Mouse (Mus musculus) embryonic fibroblast, embryonic 13.5 days (primary cell): ENCODE results near the gene Emx2. TPM values are rescaled to one million over a fixed set of nuclear protein-coding genes. Genes with fewer than 3 reads are reported as not detected.

Source experiments
- H3K27ac ChIP-seq: 2 replicates; pipeline ENCODE4 v1.5.1; 2012; ENCODE audit warnings: low read length, control low read depth, inconsistent platforms; ENCODE audit not compliant: insufficient read depth
- H3K4me1 ChIP-seq: 2 replicates; pipeline ENCODE4 v1.6.1; 2011; ENCODE audit warnings: low read length; ENCODE audit not compliant: control insufficient read depth, insufficient read depth
- H3K4me3 ChIP-seq: 2 replicates; pipeline ENCODE4 v1.5.1; 2011; ENCODE audit warnings: mild to moderate bottlenecking, control low read depth, low read length; ENCODE audit not compliant: insufficient read depth
- CTCF ChIP-seq: IDR thresholded peaks from 2 replicates; pipeline ENCODE4 v1.5.1; 2011; ENCODE audit warnings: mild to moderate bottlenecking, control low read depth, low read length, moderate library complexity, borderline replicate concordance; ENCODE audit not compliant: insufficient read depth
- POLR2A ChIP-seq: IDR thresholded peaks from 2 replicates; pipeline ENCODE4 v1.6.1; 2011; ENCODE audit warnings: low read depth, mild to moderate bottlenecking, control low read depth, low read length, moderate library complexity
- polyA plus RNA-seq: library from polyadenylated mRNA; stranded (reverse); fragments of >200 nt; gene quantifications from 2 replicates; pipeline ENCODE4 v1.2.4, GENCODE M21; 2011; ENCODE audit warnings: low read depth; ENCODE audit not compliant: missing spikeins, insufficient read length

The Emx2 gene
- polyA plus RNA-seq, 1 experiment = 20.5 TPM

GRCm38 (mm10) chr19:59461481-59462421 is 3.6 kb downstream of the Emx2 start:
- Histone ChIP-seq H3K4me3 (peak overlapping the region; percentile 76), H3K27ac (peak overlapping the region; percentile 14; the same call in 1 of the 2 replicates), H3K4me1 (no peaks in the 10 kb centered on the region)
- no peak for TF ChIP-seq POLR2A
- TF ChIP-seq CTCF = no peak

GRCm38 (mm10) chr19:59462459-59463292 is 4.5 kb downstream of the Emx2 start:
- Histone ChIP-seq H3K27ac (peak overlapping the region; percentile 39), H3K4me1 (peaks cover 4% of the 10 kb centered on the region; the same call in 1 of the 2 replicates), H3K4me3 (peak overlapping the region; percentile 9)
- TF ChIP-seq POLR2A (no peak), CTCF (no peak)

GRCm38 (mm10) chr19:59463842-59464443 is 5.8 kb downstream of the Emx2 start:
- TF ChIP-seq POLR2A = no peak
- TF ChIP-seq CTCF = no peak
- peak overlapping the region; percentile 15; the same call in 1 of the 2 replicates for H3K27ac ChIP-seq
- peaks cover 6% of the 10 kb centered on the region; the same call in 1 of the 2 replicates for H3K4me1 ChIP-seq
- H3K4me3 ChIP-seq = peak overlapping the region; percentile 12; the same call in 1 of the 2 replicates

GRCm38 (mm10) chr19:59465281-59465680 is 7.1 kb downstream of the Emx2 start:
- Histone ChIP-seq H3K4me3 (no peak overlapping the region), H3K4me1 (peaks cover 6% of the 10 kb centered on the region; the same call in 1 of the 2 replicates), H3K27ac (no peak overlapping the region)
- TF ChIP-seq CTCF = no peak
- TF ChIP-seq POLR2A = no peak

GRCm38 (mm10) chr19:59465751-59466410 is 7.7 kb downstream of the Emx2 start:
- TF ChIP-seq POLR2A (no peak), CTCF (no peak)
- H3K4me3 ChIP-seq = no peak overlapping the region
- peak overlapping the region; percentile 20; the same call in 1 of the 2 replicates for H3K27ac ChIP-seq
- H3K4me1 ChIP-seq = peaks cover 6% of the 10 kb centered on the region; the same call in 1 of the 2 replicates

GRCm38 (mm10) chr19:59466417-59466937 is 8.3 kb downstream of the Emx2 start:
- Histone ChIP-seq H3K27ac (peak overlapping the region; percentile 20; the same call in 1 of the 2 replicates), H3K4me1 (peaks cover 6% of the 10 kb centered on the region; the same call in 1 of the 2 replicates), H3K4me3 (no peak overlapping the region)
- TF ChIP-seq CTCF (no peak), POLR2A (no peak)

GRCm38 (mm10) chr19:59467016-59467412 is 8.8 kb downstream of the Emx2 start:
- Histone ChIP-seq H3K4me3 (no peak overlapping the region), H3K27ac (peak overlapping the region; percentile 50), H3K4me1 (peaks cover 6% of the 10 kb centered on the region; the same call in 1 of the 2 replicates)
- TF ChIP-seq CTCF = no peak
- no peak for TF ChIP-seq POLR2A

- peak overlapping the region; percentile 50 for H3K27ac ChIP-seq
- H3K4me3 ChIP-seq = no peak overlapping the region
- no peak for TF ChIP-seq CTCF
- peak; percentile 51; the same call in 1 of the 2 replicates for TF ChIP-seq POLR2A
- peaks cover 6% of the 10 kb centered on the region; the same call in 1 of the 2 replicates for H3K4me1 ChIP-seq
Measured at GRCm38 (mm10) chr19:59467413-59468064, 9.4 kb downstream of the Emx2 start.
